Mouse (Mus musculus) heart, adult 2 months (tissue): ENCODE data around the gene Hoxa4. TPM values are rescaled to one million over a fixed set of nuclear protein-coding genes. Genes with fewer than 3 reads are reported as not detected.

Experiments used
- DNase-seq, 2 experiments: peaks; one replicate each; pipeline ENCODE4 v3.0.0; 2021
- H3K27ac ChIP-seq: fragments of 200-600 bp; 2 replicates; pipeline ENCODE4 v1.8.1; 2022
- H3K27me3 ChIP-seq: fragments of 200-500 bp; 2 replicates; pipeline ENCODE4 v1.6.1; 2012; ENCODE audit warnings: mild to moderate bottlenecking, low read length, inconsistent platforms, mixed read lengths; ENCODE audit not compliant: control insufficient read depth, insufficient read depth
- H3K36me3 ChIP-seq: fragments of 200-500 bp; 2 replicates; pipeline ENCODE4 v1.6.1; 2012; ENCODE audit warnings: low read length, inconsistent platforms; ENCODE audit not compliant: control insufficient read depth, insufficient read depth
- H3K4me1 ChIP-seq: fragments of 200-500 bp; 2 replicates; pipeline ENCODE4 v1.6.1; 2011; ENCODE audit warnings: low read length; ENCODE audit not compliant: control insufficient read depth, insufficient read depth
- H3K4me3 ChIP-seq: fragments of 200-600 bp; 2 replicates; pipeline ENCODE4 v1.8.1; 2022
- H3K79me2 ChIP-seq: fragments of 200-500 bp; replicated peaks from 2 replicates; pipeline ENCODE4 v1.6.1; 2012; ENCODE audit warnings: mild to moderate bottlenecking, inconsistent platforms, low read length, moderate library complexity, mixed read lengths; ENCODE audit not compliant: control insufficient read depth, insufficient read depth
- H3K9ac ChIP-seq: fragments of 200-500 bp; 2 replicates; pipeline ENCODE4 v1.6.1; 2012; ENCODE audit warnings: low read depth, mild to moderate bottlenecking, control low read depth, inconsistent platforms, low read length, mixed read lengths
- CTCF ChIP-seq: fragments of 200-600 bp; IDR thresholded peaks from 2 replicates; pipeline ENCODE4 v1.8.1; 2022; ENCODE audit warnings: antibody characterized with exemption, mild to moderate bottlenecking, moderate library complexity
- EP300 ChIP-seq: fragments of 200-500 bp; IDR thresholded peaks from 2 replicates; pipeline ENCODE4 v1.6.1; 2011; ENCODE audit warnings: low read depth, low read length, control low read depth; ENCODE audit not compliant: insufficient read depth
- POLR2A ChIP-seq: fragments of 200-500 bp; IDR thresholded peaks from 2 replicates; pipeline ENCODE4 v1.6.1; 2011; ENCODE audit warnings: mild to moderate bottlenecking, low read depth, low read length, control low read depth; ENCODE audit not compliant: insufficient read depth
- WGBS: fragments of 180-500 bp; shearing (Covaris S2); methylation state at CpG from one replicate; pipeline ENCODE4 v1.1.7; 2018; 5-methylcytosine and 5-hydroxymethylcytosine counted together
- intact Hi-C: fragments of 180-260 bp; cut with DNase I; formaldehyde crosslinking; loops from one replicate; pipeline ENCODE4 v1.15.1; 2025
- polyA plus RNA-seq: library from polyadenylated mRNA; depleted of rRNA; stranded (reverse); fragments of >200 nt; gene quantifications from 2 replicates; pipeline ENCODE4 v1.2.3, GENCODE M21; 2012
- total RNA-seq, 2 experiments: library from RNA; stranded (reverse); gene quantifications; 2 replicates each; pipeline ENCODE4 v1.2.3; 2021

Gene Hoxa4
- total and polyA plus RNA-seq, 3 experiments, result 0.14 to 0.84 (median 0.34) TPM

- no peaks in the 10 kb centered on the region for H3K36me3 ChIP-seq
- H3K79me2 ChIP-seq, result no peaks in the 10 kb centered on the region
- WGBS, result 7% methylated on average over 19 of the region's 19 CpGs
- no peak for TF ChIP-seq CTCF
- TF ChIP-seq EP300, result no peak
- no peak for TF ChIP-seq POLR2A
- H3K9ac ChIP-seq, result no peak overlapping the region
- no peak overlapping the region for H3K4me3 ChIP-seq
- H3K4me1 ChIP-seq, result no peaks in the 10 kb centered on the region
- H3K27me3 ChIP-seq, result peaks cover 20% of the 10 kb centered on the region
- no peak overlapping the region for H3K27ac ChIP-seq
- DNase-seq, result no peak
- intact Hi-C loops, result no loop called here
These were observed 6.3 kb downstream of the Hoxa4 start for GRCm38 (mm10) chr6:52185222-52185621.

GRCm38 (mm10) chr6:52184668-52185067 is 6.9 kb downstream of the Hoxa4 start:
- no peak overlapping the region for H3K4me3 ChIP-seq
- no peak for DNase-seq
- intact Hi-C loops, result no loop called here
- TF ChIP-seq POLR2A, result no peak
- TF ChIP-seq CTCF, result no peak
- no peak for TF ChIP-seq EP300
- 12% methylated on average over 6 of the region's 6 CpGs for WGBS
- no peaks in the 10 kb centered on the region for H3K4me1 ChIP-seq
- no peaks in the 10 kb centered on the region for H3K36me3 ChIP-seq
- H3K9ac ChIP-seq, result no peak overlapping the region
- H3K27me3 ChIP-seq, result peaks cover 18% of the 10 kb centered on the region
- H3K27ac ChIP-seq, result no peak overlapping the region
- H3K79me2 ChIP-seq, result no peaks in the 10 kb centered on the region

GRCm38 (mm10) chr6:52183311-52184080 is 8.1 kb downstream of the Hoxa4 start:
- H3K4me1 ChIP-seq, result no peaks in the 10 kb centered on the region
- intact Hi-C loops, result no loop called here

GRCm38 (mm10) chr6:52182793-52183192 is 8.8 kb downstream of the Hoxa4 start:
- intact Hi-C loops, result no loop called here
- Histone ChIP-seq H3K9ac (no peak overlapping the region), H3K4me3 (no peak overlapping the region), H3K36me3 (no peaks in the 10 kb centered on the region), H3K27ac (no peak overlapping the region), H3K27me3 (peaks cover 16% of the 10 kb centered on the region), H3K4me1 (no peaks in the 10 kb centered on the region), H3K79me2 (no peaks in the 10 kb centered on the region)
- no peak for DNase-seq
- no peak for TF ChIP-seq EP300
- TF ChIP-seq POLR2A, result no peak
- TF ChIP-seq CTCF, result no peak
- 24% methylated on average over 1 of the region's 1 CpGs for WGBS

More at GRCm38 (mm10) chr6:52183311-52184080, 8.1 kb downstream of the Hoxa4 start:
- TF ChIP-seq CTCF, result no peak
- no peak for TF ChIP-seq EP300
- no peak for TF ChIP-seq POLR2A
- H3K27me3 ChIP-seq, result peaks cover 16% of the 10 kb centered on the region
- no peaks in the 10 kb centered on the region for H3K79me2 ChIP-seq
- no peak overlapping the region for H3K27ac ChIP-seq
- 33% methylated on average over 10 of the region's 10 CpGs for WGBS
- H3K36me3 ChIP-seq, result no peaks in the 10 kb centered on the region
- no peak overlapping the region for H3K9ac ChIP-seq
- no peak for DNase-seq
- H3K4me3 ChIP-seq, result no peak overlapping the region

GRCm38 (mm10) chr6:52182030-52182429 is 9.5 kb downstream of the Hoxa4 start:
- TF ChIP-seq EP300, result no peak
- TF ChIP-seq POLR2A, result no peak
- no peak for TF ChIP-seq CTCF
- intact Hi-C loops, result no loop called here
- Histone ChIP-seq H3K79me2 (no peaks in the 10 kb centered on the region), H3K27me3 (peaks cover 16% of the 10 kb centered on the region), H3K9ac (no peak overlapping the region), H3K36me3 (no peaks in the 10 kb centered on the region), H3K4me1 (no peaks in the 10 kb centered on the region), H3K27ac (no peak overlapping the region), H3K4me3 (no peak overlapping the region)
- no peak for DNase-seq
- 39% methylated on average over 2 of the region's 2 CpGs for WGBS

- TF ChIP-seq POLR2A, result no peak
- TF ChIP-seq CTCF, result no peak
- TF ChIP-seq EP300, result no peak
- WGBS, result 32% methylated on average over 3 of the region's 3 CpGs
- Histone ChIP-seq H3K36me3 (no peaks in the 10 kb centered on the region), H3K27me3 (peaks cover 14% of the 10 kb centered on the region), H3K79me2 (no peaks in the 10 kb centered on the region), H3K4me3 (no peak overlapping the region), H3K27ac (no peak overlapping the region), H3K9ac (no peak overlapping the region), H3K4me1 (no peaks in the 10 kb centered on the region)
- DNase-seq, result no peak
- intact Hi-C loops, result no loop called here
These were observed 10.8 kb downstream of the Hoxa4 start for GRCm38 (mm10) chr6:52180726-52181125.
